Mouse (Mus musculus): Measurements from ENCODE around the gene 4931408C20Rik. TPM values are rescaled to one million over a fixed set of nuclear protein-coding genes. Genes with fewer than 3 reads are reported as not detected.
A peak's percentile ranks its signal among the peaks of the same experiment; 100 is the strongest.

4931408C20Rik gene
- polyA plus RNA-seq (2016; fragmentation: Nextera tagmentation; extraction: Ambion mirVana) = not detected in 2 replicates

DNA sequence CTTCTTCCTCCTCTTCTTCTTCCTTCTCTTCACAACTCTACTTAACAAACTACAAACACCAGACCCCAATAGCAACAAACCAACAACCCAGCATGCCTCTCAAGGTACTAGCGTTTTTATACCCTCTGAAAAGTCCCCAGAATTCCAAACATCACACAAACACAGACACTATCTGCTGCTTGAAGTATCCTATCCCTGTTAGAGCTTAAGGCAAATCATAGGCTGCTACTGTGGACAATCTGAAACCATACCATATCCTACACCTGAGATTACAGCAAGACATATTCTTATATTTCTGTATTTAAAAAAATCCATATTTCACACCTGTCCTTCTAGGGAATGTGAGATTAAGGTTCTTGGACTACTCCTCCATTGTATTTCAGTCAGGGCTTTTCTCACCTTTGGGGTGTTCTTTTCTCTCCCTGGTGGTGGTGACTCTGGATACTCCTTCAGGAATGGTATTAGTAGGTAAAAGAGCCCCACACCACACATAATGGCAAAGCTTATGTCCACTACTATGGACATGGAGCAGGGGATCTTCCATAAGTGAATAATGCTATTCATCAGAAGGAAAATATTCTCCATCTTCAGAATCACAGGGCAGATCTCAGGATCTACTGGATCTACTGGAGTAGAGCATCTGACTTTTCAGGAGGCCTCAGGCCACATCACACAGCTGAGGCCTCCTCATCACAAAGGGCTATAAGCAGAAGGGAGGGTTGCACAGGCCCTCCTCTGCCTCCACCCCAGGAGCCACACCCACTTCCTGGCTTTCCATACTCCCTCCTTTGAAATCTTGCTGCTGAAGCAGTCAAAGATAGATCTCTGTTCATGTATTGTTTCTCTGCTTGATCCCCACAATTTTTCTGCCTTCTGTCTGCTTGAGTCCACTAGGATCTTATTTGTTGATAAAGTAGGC lies at the start of gene 4931408C20Rik:
Gene 4931408C20Rik (minus strand): TSS at position 619 of the 919 bp plus-strand sequence.
- no peaks in the 10 kb centered on the region for H3K36me3 ChIP-seq (replicated peaks)
- no peaks in the 10 kb centered on the region for H3K27me3 ChIP-seq
- 47% methylated on average over 1 of the region's 1 CpGs for WGBS
- H3K4me2 ChIP-seq = no peak within 1 kb of the TSS
- no peaks in the 10 kb centered on the region for H3K9me3 ChIP-seq
- H3K27ac ChIP-seq = no peak within 1 kb of the TSS
- H3K4me3 ChIP-seq (replicated peaks) = no peak within 1 kb of the TSS
- H3K4me1 ChIP-seq = no peaks in the 10 kb centered on the region
- peak; percentile 81 for ATAC-seq (ENCODE audit: low FRiP score)
- H3K9ac ChIP-seq = no peak within 1 kb of the TSS

DNA sequence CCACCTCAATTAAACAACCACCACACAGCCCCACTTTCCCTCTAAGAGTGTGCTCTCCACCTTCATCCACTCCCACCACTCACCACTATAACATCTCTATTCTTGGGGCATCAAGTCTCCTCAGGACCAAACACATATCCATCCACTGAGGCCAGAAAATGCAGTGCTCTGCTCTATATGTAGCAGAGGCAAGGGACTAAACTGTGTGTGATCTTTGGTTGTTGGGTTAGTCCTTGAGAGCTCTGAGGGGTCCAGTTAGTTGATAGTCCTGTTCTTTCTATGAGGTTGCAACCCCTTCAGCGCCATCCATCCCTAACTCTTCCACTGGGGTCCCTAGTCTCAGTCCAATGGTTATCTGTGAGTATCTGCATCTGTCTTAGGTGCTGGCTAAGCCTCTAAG lies 666 bp upstream of the 4931408C20Rik start:
- Histone ChIP-seq H3K27ac (no peak overlapping the region), H3K4me2 (no peak overlapping the region)
- ATAC-seq (ENCODE audit: low FRiP score) = peak; percentile 69

DNA sequence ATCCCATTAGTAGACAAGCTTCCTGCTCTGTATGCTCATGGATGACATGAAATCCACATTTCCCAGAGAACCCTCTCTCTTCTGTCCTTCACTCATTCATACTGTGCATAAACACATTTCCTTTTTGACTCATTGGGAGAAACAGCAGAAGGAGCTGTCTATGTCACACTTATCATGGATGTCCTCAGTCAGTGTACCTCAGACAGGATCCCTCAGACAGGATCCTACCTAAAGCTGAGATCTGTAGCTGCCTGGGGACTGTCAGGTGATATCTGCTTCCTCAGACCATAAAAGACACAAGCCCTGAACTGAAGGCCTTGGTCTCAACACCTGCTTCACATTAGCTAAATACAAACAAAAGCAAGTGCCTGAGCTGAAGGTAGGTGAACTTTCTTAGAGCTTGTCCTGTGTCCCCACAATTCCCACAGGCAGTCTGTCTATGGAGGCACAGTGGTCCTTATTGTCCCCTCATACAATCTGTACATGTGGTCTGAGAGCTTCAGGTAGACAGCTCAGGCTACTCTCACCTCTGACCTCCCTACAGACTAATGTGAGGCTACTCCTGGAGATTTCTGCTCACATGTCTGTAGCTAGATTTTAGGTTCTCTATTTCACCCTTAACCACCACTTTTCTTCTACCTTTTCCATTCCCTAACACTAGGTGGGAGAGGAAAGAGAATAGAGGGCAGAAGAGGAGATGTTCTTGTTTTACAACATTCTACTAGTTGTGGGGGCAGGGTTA lies 1.1 kb downstream of the 4931408C20Rik start:
- Histone ChIP-seq H3K4me3 (replicated peaks) (no peak overlapping the region), H3K9me3 (no peaks in the 10 kb centered on the region), H3K27ac (no peak overlapping the region), H3K27me3 (no peaks in the 10 kb centered on the region), H3K4me2 (no peak overlapping the region), H3K36me3 (replicated peaks) (no peaks in the 10 kb centered on the region), H3K4me1 (no peaks in the 10 kb centered on the region), H3K9ac (no peak overlapping the region)
- peak; percentile 37; the same call in 1 of the 2 replicates for ATAC-seq (ENCODE audit: low FRiP score)

More for the DNA sequence above, 666 bp upstream of the 4931408C20Rik start:
- H3K4me1 ChIP-seq = no peaks in the 10 kb centered on the region
- H3K27me3 ChIP-seq = no peaks in the 10 kb centered on the region
- H3K4me3 ChIP-seq (replicated peaks) = no peak overlapping the region
- no peaks in the 10 kb centered on the region for H3K36me3 ChIP-seq (replicated peaks)
- no peak overlapping the region for H3K9ac ChIP-seq
- 73% methylated on average over 1 of the region's 1 CpGs for WGBS
- H3K9me3 ChIP-seq = no peaks in the 10 kb centered on the region

DNA sequence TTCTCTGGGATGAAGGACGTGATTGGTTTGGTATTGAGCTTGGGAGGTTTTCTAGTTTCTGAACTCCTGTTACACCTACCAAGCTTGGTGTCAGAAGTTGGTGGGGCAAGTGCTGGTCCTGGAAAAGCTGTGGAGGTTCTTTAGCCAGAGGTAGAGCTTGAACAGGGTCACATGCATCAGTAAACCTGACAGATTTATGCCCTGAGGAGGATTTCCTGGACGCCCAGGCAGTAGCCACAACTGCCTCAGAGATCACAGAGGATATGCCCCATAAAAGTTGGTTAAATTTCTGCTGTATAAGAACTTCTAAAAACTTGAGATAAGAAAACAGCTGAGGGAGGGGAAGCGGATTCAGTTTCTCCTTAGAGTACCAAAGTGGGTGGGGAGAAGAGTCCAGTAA lies 1.9 kb downstream of the 4931408C20Rik start:
- WGBS = 88% methylated on average over 3 of the region's 3 CpGs
- H3K9me3 ChIP-seq = no peaks in the 10 kb centered on the region

DNA sequence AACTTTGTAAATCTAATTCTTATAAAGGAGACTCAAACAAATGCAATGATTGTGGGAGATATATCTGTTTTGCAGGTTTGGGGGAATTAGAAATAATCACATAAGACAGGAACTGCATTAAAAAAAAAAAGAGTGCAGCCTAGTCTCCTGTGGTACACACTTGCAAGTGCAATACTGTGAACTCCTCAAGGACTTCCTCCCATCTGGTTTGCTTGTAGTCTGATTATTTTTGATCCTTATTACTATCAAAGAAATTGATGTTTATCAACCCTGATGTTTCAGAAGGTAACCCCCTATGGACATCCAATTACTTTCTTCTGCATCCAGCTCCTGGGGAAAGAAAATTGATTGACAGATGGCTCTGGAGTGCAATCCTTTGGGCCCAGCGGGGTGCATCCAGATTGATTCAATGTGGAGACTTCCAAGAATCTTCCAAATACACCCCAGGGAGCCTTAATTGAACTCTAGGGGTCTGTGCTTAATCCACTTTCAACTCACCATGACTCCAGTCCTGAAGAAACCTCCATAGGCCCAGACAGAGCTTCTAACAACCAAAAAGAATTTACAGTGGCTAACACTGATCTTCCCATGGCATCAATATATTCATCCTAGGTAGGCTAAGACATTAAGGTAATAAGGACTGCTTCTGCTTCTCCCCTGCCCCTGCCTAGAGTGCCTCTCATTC lies 37.4 kb downstream of the 4931408C20Rik start:
- H3K9ac ChIP-seq = no peak overlapping the region
- no peaks in the 10 kb centered on the region for H3K9me3 ChIP-seq
- H3K4me2 ChIP-seq = no peak overlapping the region
- no peak overlapping the region for H3K27ac ChIP-seq
- no peaks in the 10 kb centered on the region for H3K27me3 ChIP-seq
- no peaks in the 10 kb centered on the region for H3K36me3 ChIP-seq (replicated peaks)
- H3K4me3 ChIP-seq (replicated peaks) = no peak overlapping the region
- ATAC-seq (ENCODE audit: low FRiP score) = peak; percentile 69
- WGBS = 41% methylated on average over 1 of the region's 1 CpGs
- no peaks in the 10 kb centered on the region for H3K4me1 ChIP-seq

More for the DNA sequence above, 1.9 kb downstream of the 4931408C20Rik start:
- H3K27me3 ChIP-seq = no peaks in the 10 kb centered on the region
- no peak overlapping the region for H3K27ac ChIP-seq
- H3K9ac ChIP-seq = no peak overlapping the region
- H3K4me2 ChIP-seq = no peak overlapping the region
- H3K36me3 ChIP-seq (replicated peaks) = no peaks in the 10 kb centered on the region
- H3K4me3 ChIP-seq (replicated peaks) = no peak overlapping the region
- ATAC-seq (ENCODE audit: low FRiP score) = no peak
- no peaks in the 10 kb centered on the region for H3K4me1 ChIP-seq

DNA sequence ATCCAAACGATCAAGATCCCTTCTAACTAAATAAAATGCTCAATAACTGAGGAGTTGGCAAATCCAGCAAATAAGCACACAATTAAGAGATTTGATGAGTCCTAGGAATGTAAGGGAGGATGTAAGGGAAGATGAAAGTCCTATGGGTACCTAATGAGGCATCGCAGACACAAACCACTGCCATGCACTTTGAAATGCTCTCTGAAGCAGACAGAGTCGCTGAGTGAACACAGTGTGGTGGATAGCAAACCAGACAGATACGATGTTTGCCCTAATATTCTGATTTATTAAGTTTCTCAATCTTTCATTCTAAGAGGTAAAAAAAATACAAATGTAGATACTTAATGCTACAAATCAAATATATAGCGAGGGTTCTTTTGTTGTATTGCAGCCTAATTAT lies 51.2 kb downstream of the 4931408C20Rik start:
- Histone ChIP-seq H3K4me2 (no peak overlapping the region), H3K4me1 (no peaks in the 10 kb centered on the region), H3K4me3 (replicated peaks) (no peak overlapping the region), H3K27ac (no peak overlapping the region), H3K36me3 (replicated peaks) (no peaks in the 10 kb centered on the region), H3K9me3 (no peaks in the 10 kb centered on the region), H3K9ac (no peak overlapping the region), H3K27me3 (no peaks in the 10 kb centered on the region)
- no peak for ATAC-seq (ENCODE audit: low FRiP score)
- 89% methylated on average over 5 of the region's 5 CpGs for WGBS

Measured in forebrain, embryonic 12.5 days (tissue).